Mouse (Mus musculus): ENCODE data around the gene Wnt9a. TPM values are rescaled to one million over a fixed set of nuclear protein-coding genes. Genes with fewer than 3 reads are reported as not detected.

Gene Wnt9a
- total RNA-seq, 2 experiments from 2014 or later = 17.1 to 19.9 TPM

DNA sequence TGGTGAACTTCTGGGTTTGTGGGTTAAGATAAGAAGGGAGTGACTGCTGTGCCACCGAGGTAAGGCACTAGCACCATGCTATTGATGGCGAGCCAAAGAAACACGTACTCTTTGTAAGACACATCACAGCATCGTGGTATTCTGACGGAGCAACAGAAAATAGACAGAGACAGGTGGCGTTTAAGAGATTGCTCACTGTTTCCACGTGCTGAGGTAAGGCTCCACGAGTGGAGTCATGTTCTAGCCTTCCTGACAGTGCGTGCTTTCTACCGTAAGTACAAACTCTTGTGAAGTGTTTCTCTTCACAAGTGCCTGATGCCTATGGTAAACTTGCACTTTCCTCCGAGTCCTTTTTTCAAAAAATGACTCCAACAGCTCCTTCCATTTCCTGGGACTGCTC, 63.1 kb downstream of the Wnt9a start:
- intact Hi-C loops (cut with DNase I) = no loop called here

DNA sequence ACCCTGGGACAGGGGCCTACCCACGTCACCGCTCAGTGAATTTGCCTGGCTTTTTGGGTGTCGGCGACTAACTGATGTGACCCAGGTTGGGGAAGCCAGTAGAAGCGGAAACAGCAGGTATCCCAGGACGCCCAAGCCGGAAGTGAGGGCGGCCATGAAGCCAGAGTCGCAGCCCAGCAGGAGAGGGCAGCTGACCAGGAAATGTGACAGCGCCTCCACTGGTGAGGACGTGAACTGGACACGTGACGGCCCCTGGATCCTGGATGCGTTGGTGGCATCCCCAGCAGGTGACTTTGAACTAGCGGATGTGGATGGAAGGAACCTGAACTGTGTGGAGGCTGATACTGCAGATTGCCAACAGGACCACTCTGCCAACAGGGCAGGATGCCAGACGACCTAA, 68.7 kb downstream of the Wnt9a start, which contains the start of gene Prss38:
Prss38 (minus strand) TSS at position 183 of the 400 bp plus-strand sequence.
- intact Hi-C loops (cut with DNase I) = no loop called here
- DNase-seq (ENCODE audit: low spot score in 2 of 2) = no peak

More for the DNA sequence above, 63.1 kb downstream of the Wnt9a start:
- no peak for DNase-seq (ENCODE audit: low spot score in 2 of 2)

DNA sequence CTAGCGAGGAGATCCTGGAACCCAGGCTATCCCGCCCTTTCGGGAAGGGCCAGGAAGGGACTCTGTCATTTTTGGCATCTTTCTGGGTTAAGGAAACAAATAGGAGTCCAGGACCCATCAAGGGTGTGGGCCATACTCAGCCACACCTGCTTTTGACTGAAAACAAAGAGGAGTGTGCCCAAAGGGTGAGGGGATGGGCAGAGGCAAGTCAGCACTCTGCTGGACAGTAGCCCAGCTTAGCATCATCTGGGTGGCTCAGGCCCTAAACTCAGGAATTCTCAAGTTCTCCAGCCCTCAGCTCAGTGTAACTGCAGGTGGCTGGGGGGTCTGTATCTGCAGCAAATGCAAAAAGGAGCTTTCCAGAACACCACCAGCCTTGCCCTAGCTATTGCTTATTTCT, 71.3 kb downstream of the Wnt9a start:
- DNase-seq (ENCODE audit: low spot score in 2 of 2) = no peak
- intact Hi-C loops (cut with DNase I) = no loop called here

DNA sequence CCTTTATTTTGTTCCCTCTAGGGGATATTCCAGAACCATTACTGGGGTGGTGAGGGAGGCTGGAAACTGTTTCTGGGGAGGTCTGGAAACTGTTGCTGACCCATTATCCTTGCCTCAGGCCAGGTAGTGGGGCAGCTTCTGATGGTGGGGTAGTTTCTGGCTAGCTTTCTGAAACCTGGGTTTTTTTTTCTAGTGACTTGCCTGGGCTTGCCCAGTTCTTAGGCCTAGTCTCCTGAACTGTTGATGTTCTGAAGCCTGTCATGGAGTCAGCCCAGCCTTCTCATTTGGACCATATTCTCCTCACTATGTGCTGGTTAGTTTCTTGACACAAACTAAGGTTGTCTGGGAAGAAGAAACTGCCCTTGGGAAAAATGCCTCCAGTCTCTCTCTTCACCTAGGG, 72.8 kb downstream of the Wnt9a start:
- intact Hi-C loops (cut with DNase I) = no loop called here
- no peak for DNase-seq (ENCODE audit: low spot score in 2 of 2)

Small RNAs within 50 kb of the gene (microRNA-seq; reads per million reads assigned to microRNA genes)
- 0 reads per million in 2 experiments for gene Gm24756

Other genes with a start within 250 kb of the Wnt9a start
- 1 to 10 TPM; 1.5 to 1.9 TPM for gene Obscn, start 170.5 kb upstream of the Wnt9a start, total RNA-seq (2021)
- gene Iba57, start 143.2 kb upstream of the Wnt9a start, total RNA-seq (2021) = 10 to 100 TPM in 1 of 2 experiments, 1 to 10 TPM in 1; 9.8 to 10.0 TPM
- gene Gjc2, start 123.7 kb upstream of the Wnt9a start, total RNA-seq (2021) = 10 to 100 TPM in 1 of 2 experiments, 1 to 10 TPM in 1; 7.9 to 14.2 TPM
- gene Guk1, start 114.7 kb upstream of the Wnt9a start, total RNA-seq (2021) = 100 to 1,000 TPM; 113 to 118 TPM
- 10 to 100 TPM; 38.5 to 39.9 TPM for gene Mrpl55, start 104.4 kb upstream of the Wnt9a start, total RNA-seq (2021)
- 10 to 100 TPM; 18.3 to 19.2 TPM for gene 2310033P09Rik, start 98.6 kb upstream of the Wnt9a start, total RNA-seq (2021)
- 100 to 1,000 TPM; 417 to 455 TPM for gene Arf1, start 78.7 kb upstream of the Wnt9a start, total RNA-seq (2021)
- gene Wnt3a, start 16.2 kb upstream of the Wnt9a start, total RNA-seq (2021) = not detected
- not detected for gene Prss38, start 68.7 kb downstream of the Wnt9a start, total RNA-seq (2021)
- gene Jmjd4, start 143.1 kb downstream of the Wnt9a start, total RNA-seq (2021) = 10 to 100 TPM; 30.7 to 32.7 TPM
- gene Snap47, start 144.3 kb downstream of the Wnt9a start, total RNA-seq (2021) = 100 to 1,000 TPM; 388 to 398 TPM
- gene Zfp867, start 165.5 kb downstream of the Wnt9a start, total RNA-seq (2021) = 1 to 10 TPM; 3.7 to 3.9 TPM
- gene Zkscan17, start 219.8 kb downstream of the Wnt9a start, total RNA-seq (2021) = 10 to 100 TPM; 12.5 to 14.0 TPM
- 1 to 10 TPM in 1 of 2 experiments, under 1 TPM in 1; 0.80 to 1.1 TPM for gene Nlrp3, start 234.6 kb downstream of the Wnt9a start, total RNA-seq (2021)

All from left cerebral cortex, postnatal 14 days (tissue).